Mouse (Mus musculus): Measurements from ENCODE around the gene Gm2016.
"Not testable (repeated sequence)": the region's sequence is repeated elsewhere in the genome, so short reads cannot be mapped to it uniquely, and the experiment has no call there.

Gene Gm2016

DNA sequence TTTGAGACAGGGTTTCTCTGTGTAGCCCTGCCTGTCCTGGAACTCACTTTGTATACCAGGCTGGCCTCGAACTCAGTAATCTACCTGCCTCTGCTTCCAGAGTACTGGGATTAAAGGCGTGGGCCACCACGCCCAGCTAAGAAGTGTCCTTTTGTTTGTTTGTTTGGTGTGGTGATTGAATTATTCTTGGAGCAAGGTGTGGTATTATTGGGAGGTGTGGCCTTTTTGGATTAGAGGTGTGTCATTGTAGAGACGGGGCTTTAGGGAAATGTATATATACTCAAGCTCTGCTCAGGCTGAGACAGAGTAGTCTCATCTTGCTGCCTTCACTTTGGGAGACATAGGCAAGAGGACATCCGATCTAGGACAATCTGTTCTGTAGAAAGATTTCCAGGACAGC lies at the start of gene Gm2016:
Gene Gm2016, plus strand, starts transcription at position 301 of the 400 bp plus-strand sequence.
- not testable (repeated sequence) for DNase-seq

- DNase-seq, result not testable (repeated sequence)
Observed at GRCm38 (mm10) chr12:87842239-87842638, 31.6 kb upstream of the Gm2016 start, which contains the start of gene Gm2001. Gm2001 (minus strand) TSS chr12:87842339.

DNA sequence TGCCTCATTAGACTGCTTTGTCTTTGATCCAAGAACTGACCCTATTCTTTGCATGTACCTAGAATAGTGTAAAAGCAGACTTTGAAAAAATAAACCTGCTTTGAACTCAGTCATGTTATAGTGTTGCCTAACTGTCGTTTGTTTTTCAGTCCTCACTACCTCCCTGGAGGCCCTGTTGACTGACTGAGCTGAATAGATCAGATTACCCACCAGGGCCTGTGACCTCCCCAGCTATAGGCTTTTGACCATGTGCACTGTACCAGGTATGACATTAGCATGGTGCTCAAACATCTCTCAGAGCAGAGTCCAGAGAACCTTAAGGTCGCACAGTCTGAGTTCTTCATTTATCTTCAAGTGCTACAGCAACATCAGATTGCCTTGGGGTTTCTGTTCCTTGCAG lies 23.2 kb upstream of the Gm2016 start:
- not testable (repeated sequence) for DNase-seq

GRCm38 (mm10) chr12:87856067-87856466 lies 17.8 kb upstream of the Gm2016 start:
- DNase-seq, result not testable (repeated sequence)

DNA sequence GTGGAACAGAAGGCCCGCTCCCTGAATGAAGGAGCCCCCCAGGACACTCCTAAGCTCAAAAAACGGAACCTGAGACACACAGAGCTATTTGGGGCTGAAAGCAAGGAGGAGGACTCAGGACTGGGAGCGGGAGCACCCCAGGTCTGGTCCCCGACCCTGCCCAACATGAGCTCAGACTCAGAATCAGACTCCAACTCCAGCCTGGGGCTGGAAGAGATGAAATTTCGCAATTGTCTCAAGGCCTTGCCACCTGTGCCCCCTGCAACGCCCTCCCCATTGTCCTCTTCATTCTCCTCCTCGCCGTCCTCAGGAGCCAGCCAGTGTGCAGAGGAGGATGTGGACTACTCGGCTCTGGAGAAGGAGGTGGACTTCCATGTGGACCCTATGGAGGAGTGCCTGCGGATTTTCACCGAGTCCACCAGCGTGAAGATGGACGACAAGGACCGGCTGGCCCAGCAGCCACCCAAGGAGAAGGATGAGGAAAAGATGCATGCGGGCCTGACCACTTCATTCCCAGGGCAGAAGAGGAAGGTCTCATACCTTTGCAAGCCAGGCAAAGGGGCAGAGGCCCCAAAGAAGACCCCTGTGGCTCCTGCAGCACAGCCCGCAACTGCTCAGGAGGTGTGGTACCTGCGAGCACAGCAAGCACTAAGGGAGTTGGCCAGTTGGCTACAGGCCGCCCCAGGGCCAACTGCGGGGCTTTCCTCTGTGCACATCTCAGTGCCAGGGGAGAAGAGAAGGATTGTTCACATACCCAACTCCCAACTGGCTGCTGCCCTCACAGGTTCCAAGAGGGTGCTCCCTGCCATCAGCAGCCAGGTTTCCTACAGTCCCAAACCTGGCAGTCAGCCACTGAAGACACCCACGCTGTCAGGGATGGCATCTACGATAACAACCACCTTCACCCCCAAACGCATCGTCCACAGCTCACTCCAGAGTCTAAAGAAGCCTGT lies 11.9 kb upstream of the Gm2016 start:
- not testable (repeated sequence) for DNase-seq

GRCm38 (mm10) chr12:87863638-87864037 lies 10.2 kb upstream of the Gm2016 start:
- not testable (repeated sequence) for DNase-seq

DNA sequence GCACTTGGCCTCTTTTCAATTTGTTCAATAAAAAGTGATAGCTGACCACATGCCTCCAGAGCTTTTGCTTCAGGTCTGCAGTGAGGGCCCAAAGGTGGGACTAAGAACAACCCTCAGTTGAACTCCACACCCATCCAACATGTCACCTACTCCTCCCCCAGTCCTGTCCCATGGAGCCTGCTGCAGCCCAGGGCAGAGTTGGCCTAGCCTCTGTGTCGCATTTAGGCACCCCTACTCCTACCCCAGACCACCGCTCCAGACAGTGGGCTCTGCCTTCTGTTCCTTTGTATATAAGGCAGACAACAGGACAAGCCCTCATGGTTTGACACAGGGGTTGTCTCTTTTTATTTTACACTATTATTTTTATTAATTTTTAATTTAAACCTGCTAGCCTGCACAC lies 9.8 kb upstream of the Gm2016 start:
- not testable (repeated sequence) for DNase-seq

- DNase-seq, result not testable (repeated sequence)
Observed at GRCm38 (mm10) chr12:87895070-87895469, 21.2 kb downstream of the Gm2016 start, which contains the start of gene Gm2022. Gm2022 (plus strand) TSS chr12:87895370.

- not testable (repeated sequence) for DNase-seq
Observed at GRCm38 (mm10) chr12:87919721-87920120, 45.8 kb downstream of the Gm2016 start, which contains the start of gene Gm2035. Gm2035 (minus strand) TSS chr12:87919857.
